Mouse (Mus musculus): ENCODE results near the gene Plk3. TPM values are rescaled to one million over a fixed set of nuclear protein-coding genes. Genes with fewer than 3 reads are reported as not detected.

Plk3 gene
- polyA plus RNA-seq, 1 experiment from 2014 or later, result 29.6 TPM

GRCm38 (mm10) chr4:117124518-117125347 is 9.0 kb downstream of the Plk3 start:
- Histone ChIP-seq H3K27me3 (no peaks in the 10 kb centered on the region), H3K4me1 (peaks cover 33% of the 10 kb centered on the region), H3K4me3 (no peak overlapping the region), H3K27ac (peak overlapping the region; percentile 79), H3K9me3 (replicated peaks) (no peaks in the 10 kb centered on the region), H3K4me2 (replicated peaks) (no peak overlapping the region), H3K36me3 (peaks cover 19% of the 10 kb centered on the region), H3K9ac (peak overlapping the region; percentile 27; the same call in 1 of the 2 replicates)
- no peak for ATAC-seq (ENCODE audit: low FRiP score)
- 60% methylated on average over 14 of the region's 14 CpGs for WGBS

GRCm38 (mm10) chr4:117124218-117124517 is 9.6 kb downstream of the Plk3 start:
- Histone ChIP-seq H3K27ac (no peak overlapping the region), H3K9ac (no peak overlapping the region), H3K27me3 (no peaks in the 10 kb centered on the region), H3K4me1 (peaks cover 35% of the 10 kb centered on the region), H3K9me3 (replicated peaks) (no peaks in the 10 kb centered on the region), H3K4me2 (replicated peaks) (no peak overlapping the region), H3K36me3 (peaks cover 15% of the 10 kb centered on the region), H3K4me3 (no peak overlapping the region)
- no peak for ATAC-seq (ENCODE audit: low FRiP score)
- 91% methylated on average over 3 of the region's 3 CpGs for WGBS

GRCm38 (mm10) chr4:117123546-117124217 is 10.1 kb downstream of the Plk3 start:
- Histone ChIP-seq H3K9ac (no peak overlapping the region), H3K4me3 (no peak overlapping the region), H3K36me3 (peaks cover 10% of the 10 kb centered on the region; the same call in 1 of the 2 replicates), H3K4me2 (replicated peaks) (no peak overlapping the region), H3K27ac (no peak overlapping the region), H3K4me1 (peaks cover 35% of the 10 kb centered on the region), H3K27me3 (no peaks in the 10 kb centered on the region), H3K9me3 (replicated peaks) (no peaks in the 10 kb centered on the region)
- 92% methylated on average over 7 of the region's 9 CpGs for WGBS
- no peak for ATAC-seq (ENCODE audit: low FRiP score)

GRCm38 (mm10) chr4:117122209-117122608 is 11.6 kb downstream of the Plk3 start:
- Histone ChIP-seq H3K9ac (no peak overlapping the region), H3K4me1 (peaks cover 35% of the 10 kb centered on the region), H3K4me3 (no peak overlapping the region), H3K27me3 (no peaks in the 10 kb centered on the region), H3K4me2 (replicated peaks) (no peak overlapping the region), H3K9me3 (replicated peaks) (no peaks in the 10 kb centered on the region), H3K27ac (no peak overlapping the region), H3K36me3 (no peaks in the 10 kb centered on the region)
- ATAC-seq (ENCODE audit: low FRiP score), result no peak
- 91% methylated on average over 4 of the region's 4 CpGs for WGBS

- H3K4me3 ChIP-seq, result peak overlapping the region; percentile 60
- no peaks in the 10 kb centered on the region for H3K9me3 ChIP-seq (replicated peaks)
- peak overlapping the region; percentile 92 for H3K27ac ChIP-seq
- ATAC-seq (ENCODE audit: low FRiP score), result peak; percentile 92
- no peaks in the 10 kb centered on the region for H3K27me3 ChIP-seq
- peak overlapping the region; percentile 77 for H3K9ac ChIP-seq
- under 1% methylated on average over 69 of the region's 69 CpGs for WGBS
- H3K4me1 ChIP-seq, result peaks cover 27% of the 10 kb centered on the region
- H3K36me3 ChIP-seq, result no peaks in the 10 kb centered on the region
- H3K4me2 ChIP-seq (replicated peaks), result peak overlapping the region; percentile 99
These were observed 13.0 kb downstream of the Plk3 start for GRCm38 (mm10) chr4:117120445-117121414.

GRCm38 (mm10) chr4:117120052-117120444 is 13.7 kb downstream of the Plk3 start:
- WGBS, result 9% methylated on average over 10 of the region's 10 CpGs
- H3K4me1 ChIP-seq, result peaks cover 20% of the 10 kb centered on the region
- no peaks in the 10 kb centered on the region for H3K9me3 ChIP-seq (replicated peaks)
- H3K27me3 ChIP-seq, result no peaks in the 10 kb centered on the region
- ATAC-seq (ENCODE audit: low FRiP score), result peak; percentile 40
- no peaks in the 10 kb centered on the region for H3K36me3 ChIP-seq
- H3K9ac ChIP-seq, result peak overlapping the region; percentile 77
- H3K27ac ChIP-seq, result peak overlapping the region; percentile 92
- peak overlapping the region; percentile 60 for H3K4me3 ChIP-seq
- peak overlapping the region; percentile 99 for H3K4me2 ChIP-seq (replicated peaks)

- peak overlapping the region; percentile 77 for H3K9ac ChIP-seq
- no peaks in the 10 kb centered on the region for H3K9me3 ChIP-seq (replicated peaks)
- peak overlapping the region; percentile 92 for H3K27ac ChIP-seq
- ATAC-seq (ENCODE audit: low FRiP score), result peak; percentile 15; the same call in 1 of the 2 replicates
- WGBS, result 75% methylated on average over 5 of the region's 5 CpGs
- peaks cover 16% of the 10 kb centered on the region for H3K4me1 ChIP-seq
- H3K36me3 ChIP-seq, result peaks cover 4% of the 10 kb centered on the region
- peak overlapping the region; percentile 60 for H3K4me3 ChIP-seq
- H3K27me3 ChIP-seq, result no peaks in the 10 kb centered on the region
- H3K4me2 ChIP-seq (replicated peaks), result peak overlapping the region; percentile 99
These were observed 14.1 kb downstream of the Plk3 start for GRCm38 (mm10) chr4:117119636-117120035.

GRCm38 (mm10) chr4:117117931-117118330 is 15.8 kb downstream of the Plk3 start:
- Histone ChIP-seq H3K4me2 (replicated peaks) (no peak overlapping the region), H3K36me3 (peaks cover 7% of the 10 kb centered on the region), H3K27ac (no peak overlapping the region), H3K27me3 (no peaks in the 10 kb centered on the region), H3K9me3 (replicated peaks) (no peaks in the 10 kb centered on the region), H3K4me3 (no peak overlapping the region), H3K4me1 (peaks cover 11% of the 10 kb centered on the region), H3K9ac (no peak overlapping the region)
- no peak for ATAC-seq (ENCODE audit: low FRiP score)
- WGBS, result 94% methylated on average over 7 of the region's 7 CpGs

GRCm38 (mm10) chr4:117115592-117115991 is 18.2 kb downstream of the Plk3 start:
- 88% methylated on average over 5 of the region's 5 CpGs for WGBS
- H3K9ac ChIP-seq, result no peak overlapping the region

GRCm38 (mm10) chr4:117113237-117113636 is 20.5 kb downstream of the Plk3 start:
- H3K4me1 ChIP-seq, result no peaks in the 10 kb centered on the region
- no peaks in the 10 kb centered on the region for H3K9me3 ChIP-seq (replicated peaks)
- ATAC-seq (ENCODE audit: low FRiP score), result no peak
- H3K4me2 ChIP-seq (replicated peaks), result no peak overlapping the region
- no peaks in the 10 kb centered on the region for H3K27me3 ChIP-seq
- WGBS, result 84% methylated on average over 1 of the region's 1 CpGs
- H3K4me3 ChIP-seq, result no peak overlapping the region
- no peak overlapping the region for H3K9ac ChIP-seq
- H3K36me3 ChIP-seq, result peaks cover 24% of the 10 kb centered on the region
- H3K27ac ChIP-seq, result no peak overlapping the region

More at GRCm38 (mm10) chr4:117115592-117115991, 18.2 kb downstream of the Plk3 start:
- Histone ChIP-seq H3K27ac (no peak overlapping the region), H3K9me3 (replicated peaks) (no peaks in the 10 kb centered on the region), H3K27me3 (no peaks in the 10 kb centered on the region), H3K4me2 (replicated peaks) (no peak overlapping the region), H3K4me3 (no peak overlapping the region), H3K4me1 (peaks cover 5% of the 10 kb centered on the region), H3K36me3 (peaks cover 13% of the 10 kb centered on the region)
- no peak for ATAC-seq (ENCODE audit: low FRiP score)

- Histone ChIP-seq H3K9me3 (replicated peaks) (no peaks in the 10 kb centered on the region), H3K4me1 (no peaks in the 10 kb centered on the region), H3K27me3 (no peaks in the 10 kb centered on the region), H3K36me3 (peaks cover 32% of the 10 kb centered on the region), H3K4me2 (replicated peaks) (no peak overlapping the region), H3K4me3 (no peak overlapping the region), H3K9ac (no peak overlapping the region), H3K27ac (no peak overlapping the region)
- no peak for ATAC-seq (ENCODE audit: low FRiP score)
- WGBS, result 93% methylated on average over 11 of the region's 11 CpGs
These were observed 22.8 kb downstream of the Plk3 start for GRCm38 (mm10) chr4:117110985-117111384.

- H3K9ac ChIP-seq, result no peak overlapping the region
- no peak overlapping the region for H3K27ac ChIP-seq
- no peaks in the 10 kb centered on the region for H3K9me3 ChIP-seq (replicated peaks)
- 90% methylated on average over 13 of the region's 13 CpGs for WGBS
- 0 out of 2 replicates have a peak, but pooled peaks cover 2% of the 10 kb centered on the region for H3K4me1 ChIP-seq
- H3K36me3 ChIP-seq, result peaks cover 32% of the 10 kb centered on the region
- no peak for ATAC-seq (ENCODE audit: low FRiP score)
- no peak overlapping the region for H3K4me2 ChIP-seq (replicated peaks)
- no peaks in the 10 kb centered on the region for H3K27me3 ChIP-seq
- H3K4me3 ChIP-seq, result no peak overlapping the region
These were observed 23.5 kb downstream of the Plk3 start for GRCm38 (mm10) chr4:117110249-117110648.

Measured in hindbrain, embryonic 12.5 days (tissue).